Mouse (Mus musculus) megakaryocyte, embryonic 14.5 days (primary cell): ENCODE measurements around the gene Mad1l1.

Experiments
- FLI1 ChIP-seq: IDR thresholded peaks from 2 replicates; pipeline ENCODE4 v1.6.1; 2012; ENCODE audit warnings: low read length, inconsistent platforms, mixed read lengths
- GATA1 ChIP-seq: IDR thresholded peaks from 3 replicates; pipeline ENCODE4 v1.6.1; 2012; ENCODE audit warnings: mixed read lengths, low read length, inconsistent platforms, borderline replicate concordance

- no peak for TF ChIP-seq GATA1
- no peak for TF ChIP-seq FLI1
Observed at GRCm38 (mm10) chr5:140010405-140010804, 310.9 kb downstream of the Mad1l1 start.
